Mouse (Mus musculus) heart, postnatal 4 days (tissue): ENCODE data around the gene Ski. TPM values are rescaled to one million over a fixed set of nuclear protein-coding genes. Genes with fewer than 3 reads are reported as not detected.

Experiments
- DNase-seq: peaks from one replicate; pipeline ENCODE4 v3.0.0; 2021
- total RNA-seq, 2 experiments: library from RNA; stranded (reverse); gene quantifications; 2 replicates each; pipeline ENCODE4 v1.2.3; 2021

Ski gene
- total RNA-seq, 2 experiments from 2014 or later, result 93.8 to 98.1 TPM

DNA sequence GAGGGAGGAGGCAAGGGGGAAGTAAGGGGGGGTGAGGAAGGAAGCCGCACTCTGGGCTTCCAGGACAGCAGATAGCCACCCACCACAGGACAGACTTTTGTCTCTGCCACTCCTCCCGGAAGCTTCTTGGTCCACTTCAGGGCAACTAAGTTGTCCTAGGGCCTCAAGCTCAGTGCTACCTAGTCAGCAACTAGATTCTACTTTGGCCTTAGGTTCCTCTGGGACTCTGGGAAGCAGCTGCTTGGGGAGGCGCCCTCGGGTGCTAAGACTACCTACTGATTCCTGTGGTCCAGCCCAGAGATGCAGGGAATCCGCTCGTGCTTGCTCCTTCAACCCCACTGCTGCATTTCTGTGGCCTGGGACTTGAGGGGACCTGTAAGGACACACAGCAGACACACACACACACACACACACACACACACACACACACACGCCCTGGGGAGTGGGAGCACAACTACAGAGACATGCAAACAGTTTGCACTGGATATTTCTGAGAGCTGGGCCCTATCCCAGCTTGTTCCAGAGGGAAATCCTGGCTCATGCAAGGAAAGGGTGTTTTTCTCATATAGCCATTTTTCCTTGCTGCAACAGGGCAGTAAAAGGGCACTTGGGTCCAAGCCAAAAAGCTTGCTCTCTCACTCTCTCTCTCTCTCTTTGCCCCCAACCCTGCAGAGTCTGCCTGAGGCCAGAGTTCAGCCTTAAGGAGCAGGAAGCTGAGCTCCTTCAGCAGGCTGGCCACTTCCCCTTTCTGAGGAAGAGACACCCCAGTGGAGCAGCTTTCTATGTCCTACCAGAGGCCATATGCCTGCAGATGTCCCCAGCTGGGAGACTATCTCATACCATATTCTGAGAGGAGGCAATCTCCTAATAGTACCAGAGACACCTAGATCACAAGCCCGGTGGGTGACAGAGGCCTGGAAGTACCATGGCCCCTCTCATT, 12.2 kb upstream of the Ski start:
- peak; percentile 62 for DNase-seq

GRCm38 (mm10) chr4:155233878-155234277, 11.5 kb upstream of the Ski start:
- DNase-seq, result peak; percentile 90

GRCm38 (mm10) chr4:155228461-155228860, 6.1 kb upstream of the Ski start:
- DNase-seq, result no peak

GRCm38 (mm10) chr4:155227986-155228385, 5.6 kb upstream of the Ski start:
- no peak for DNase-seq

DNA sequence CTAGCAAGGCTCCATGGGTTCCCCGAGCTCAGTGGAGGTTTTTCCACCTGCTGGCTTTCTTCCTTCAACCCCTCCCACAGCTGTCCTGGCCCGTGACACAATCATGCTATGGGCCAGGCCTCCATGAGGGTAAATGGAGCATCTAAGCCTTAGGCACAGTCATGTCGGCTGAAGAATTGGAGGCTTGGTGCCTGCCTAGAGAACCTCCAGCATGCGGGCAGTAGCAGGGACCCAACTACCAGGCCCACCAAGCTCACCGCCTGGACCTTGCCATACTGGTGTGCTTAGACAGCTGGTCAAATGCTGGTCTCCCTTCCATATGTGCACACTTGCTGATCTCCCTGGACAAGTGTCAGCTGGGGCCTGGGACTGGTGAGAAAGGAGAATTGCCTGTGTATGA, 3.5 kb upstream of the Ski start:
- no peak for DNase-seq

- DNase-seq, result no peak
Measured at GRCm38 (mm10) chr4:155223594-155224528, 1.5 kb upstream of the Ski start.

DNA sequence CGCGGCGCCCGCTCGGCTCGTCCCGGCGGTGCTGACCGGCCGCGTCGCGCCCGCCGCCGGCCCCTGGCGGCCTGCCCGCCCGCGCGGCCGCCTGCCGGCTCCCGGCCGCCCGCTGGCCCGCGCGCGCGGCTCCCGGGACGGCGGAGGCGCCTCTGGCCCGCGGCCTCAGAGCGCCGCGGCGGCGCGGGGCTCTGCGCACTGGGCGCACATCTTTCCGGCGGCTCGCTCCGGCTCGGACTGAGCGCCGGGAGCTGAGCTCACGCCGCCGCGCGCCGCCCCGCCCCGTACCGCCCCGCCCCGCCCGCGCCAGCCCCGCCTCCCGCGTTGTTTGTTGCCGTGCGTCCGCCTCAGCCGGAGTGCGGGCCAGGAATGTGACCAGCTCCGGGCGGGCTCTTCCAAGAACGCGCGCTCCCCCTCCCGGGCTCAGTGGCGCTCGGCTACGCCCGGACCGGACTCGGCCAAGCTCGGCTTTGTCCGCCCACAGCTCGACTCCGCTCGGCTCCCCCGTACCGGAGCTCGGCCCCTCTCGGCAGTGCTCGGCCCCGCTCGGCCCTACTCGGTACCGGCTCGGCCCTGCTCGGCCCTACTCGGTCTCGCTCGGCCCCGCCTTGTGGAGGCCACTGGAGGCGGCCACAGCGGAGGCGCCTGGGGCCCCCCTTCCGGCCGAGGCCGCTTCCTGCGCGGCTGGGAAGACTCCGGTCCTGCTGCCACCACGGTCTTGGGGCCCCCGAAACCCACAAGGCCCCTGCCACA, 625 bp upstream of the Ski start:
- peak; percentile 100 for DNase-seq

DNA sequence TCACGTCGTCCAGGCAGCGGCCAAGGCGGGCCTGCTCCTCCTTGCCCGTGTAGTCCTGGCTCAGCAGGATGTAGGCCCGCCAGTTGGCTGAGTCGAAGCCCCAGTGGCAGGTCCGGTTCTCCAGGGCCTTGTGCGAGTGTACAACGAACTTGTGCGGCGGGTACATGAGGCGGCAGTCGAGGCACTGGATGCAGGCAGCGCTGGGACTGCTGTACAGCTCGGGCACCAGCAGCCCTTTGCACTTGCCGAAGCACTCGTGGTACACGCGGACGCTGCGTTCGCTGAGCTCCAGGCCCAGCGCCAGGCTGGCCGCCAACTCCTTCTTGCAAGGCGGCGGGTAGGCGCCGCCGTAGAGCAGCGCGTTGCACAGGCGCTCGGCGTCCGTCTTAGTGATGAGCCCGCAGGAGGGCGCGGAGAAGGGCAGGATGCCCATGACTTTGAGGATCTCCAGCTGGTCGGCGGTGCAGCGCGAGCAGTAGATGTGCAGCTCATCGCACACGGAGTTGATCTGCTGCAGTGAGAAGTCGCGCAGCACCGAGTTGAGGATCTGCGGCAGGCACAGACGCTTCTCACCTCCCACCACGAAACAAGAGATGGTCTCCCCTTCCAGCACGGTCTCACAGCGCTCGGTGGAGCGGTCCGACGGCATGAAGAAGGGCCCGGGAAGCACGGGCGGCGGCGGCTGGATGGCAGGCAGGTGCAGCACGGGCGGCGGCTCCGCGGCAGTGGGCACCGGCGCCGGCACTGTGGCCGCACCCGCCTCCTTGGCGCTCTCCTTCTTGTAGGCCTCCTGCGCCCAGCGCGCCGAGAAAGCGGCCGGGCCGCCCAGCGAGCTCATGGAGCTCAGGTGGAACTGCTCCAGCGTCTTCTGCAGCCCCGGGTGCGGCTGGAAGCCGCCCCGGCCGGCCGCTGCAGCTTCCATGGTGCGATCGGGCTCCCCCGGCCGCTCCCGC, 517 bp downstream of the Ski start:
- peak; percentile 76 for DNase-seq

- DNase-seq, result no peak
Measured at GRCm38 (mm10) chr4:155221106-155221505, 1.3 kb downstream of the Ski start.

- peak; percentile 57 for DNase-seq
Measured at GRCm38 (mm10) chr4:155220213-155221100, 1.9 kb downstream of the Ski start.

DNA sequence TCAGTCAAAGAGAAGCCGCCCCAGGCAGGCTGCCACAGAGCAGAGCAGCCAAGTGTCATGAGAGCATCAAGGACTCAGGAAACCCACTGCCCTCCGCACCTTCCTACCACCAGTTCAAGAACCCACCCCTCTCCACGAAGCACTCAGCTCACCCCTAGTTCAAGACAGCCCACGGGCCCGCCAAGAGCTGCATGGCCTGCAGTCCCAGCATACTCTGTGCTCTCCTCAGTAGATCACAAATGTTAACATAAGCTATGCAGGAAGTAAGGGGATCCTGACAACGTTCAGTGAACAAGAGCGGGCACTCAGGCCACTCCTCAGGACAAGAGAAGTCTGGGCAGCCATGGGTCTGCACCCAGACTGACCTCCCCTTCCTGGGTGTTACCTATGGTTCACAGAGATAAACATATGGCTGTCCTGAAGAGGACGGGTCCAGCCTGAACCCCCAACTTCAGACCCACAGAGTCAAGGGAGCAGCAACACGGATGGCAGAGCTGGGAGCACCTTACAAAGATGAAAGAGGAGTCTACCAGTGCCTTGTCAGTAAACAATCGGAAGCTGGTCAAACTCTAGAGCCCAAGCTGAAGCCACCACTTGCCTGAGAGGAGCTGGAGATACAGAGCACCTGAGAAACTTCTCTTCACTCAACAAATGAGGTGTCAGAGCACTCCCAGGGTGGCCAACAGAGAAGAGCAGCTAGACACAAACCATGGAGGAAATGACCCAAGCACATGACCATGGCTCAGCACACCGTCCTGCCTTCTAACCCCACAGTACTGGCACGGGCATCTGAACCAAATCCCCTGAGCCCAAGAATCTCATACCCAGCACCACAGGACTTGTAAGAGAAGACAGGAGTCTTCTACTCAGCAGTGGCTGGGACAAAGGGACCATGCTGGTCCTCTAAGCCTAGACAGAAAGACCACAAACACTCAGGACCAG, 2.9 kb downstream of the Ski start:
- no peak for DNase-seq

GRCm38 (mm10) chr4:155218104-155218732, 4.2 kb downstream of the Ski start:
- DNase-seq, result no peak

DNA sequence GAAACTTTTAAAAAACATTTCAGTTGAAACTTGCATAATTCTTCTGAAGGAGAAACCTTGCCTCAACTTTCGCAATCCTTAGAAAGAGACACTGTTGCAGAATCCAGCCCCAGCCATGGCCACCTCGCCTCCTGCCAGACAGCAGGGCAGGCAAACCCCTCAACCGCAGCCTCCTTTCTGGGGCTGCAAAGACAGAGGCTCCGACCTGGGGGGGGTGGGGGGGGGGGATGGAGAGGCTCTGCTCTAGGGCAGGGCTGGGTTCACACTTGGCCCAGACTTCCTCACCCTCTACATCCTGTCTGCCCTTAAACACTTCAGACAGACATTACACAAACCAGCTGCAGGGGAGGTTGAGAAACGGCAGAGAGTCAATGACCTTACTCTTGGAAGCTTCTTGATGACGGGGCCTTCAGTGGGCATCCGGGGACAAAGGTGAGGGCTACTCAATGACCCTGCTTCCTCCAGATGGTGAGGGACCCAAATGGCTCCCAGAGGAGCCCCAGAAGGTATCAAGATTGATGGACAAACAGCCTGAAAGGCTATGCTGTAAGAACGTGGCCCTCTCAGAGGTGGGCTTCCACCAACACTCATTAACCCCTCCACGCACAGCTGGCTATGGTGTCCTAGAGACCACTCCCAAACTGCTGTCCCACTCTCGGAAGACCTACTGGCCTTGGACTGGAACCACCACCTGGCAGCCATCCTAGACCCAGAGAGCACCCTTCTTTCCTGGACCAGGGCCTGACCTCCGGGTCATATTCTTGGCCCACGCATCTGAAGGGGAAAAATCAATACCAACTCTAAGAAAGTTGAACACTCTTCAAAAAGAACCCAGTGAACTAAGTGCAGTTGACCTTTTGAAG, 4.9 kb downstream of the Ski start:
- DNase-seq, result no peak

DNA sequence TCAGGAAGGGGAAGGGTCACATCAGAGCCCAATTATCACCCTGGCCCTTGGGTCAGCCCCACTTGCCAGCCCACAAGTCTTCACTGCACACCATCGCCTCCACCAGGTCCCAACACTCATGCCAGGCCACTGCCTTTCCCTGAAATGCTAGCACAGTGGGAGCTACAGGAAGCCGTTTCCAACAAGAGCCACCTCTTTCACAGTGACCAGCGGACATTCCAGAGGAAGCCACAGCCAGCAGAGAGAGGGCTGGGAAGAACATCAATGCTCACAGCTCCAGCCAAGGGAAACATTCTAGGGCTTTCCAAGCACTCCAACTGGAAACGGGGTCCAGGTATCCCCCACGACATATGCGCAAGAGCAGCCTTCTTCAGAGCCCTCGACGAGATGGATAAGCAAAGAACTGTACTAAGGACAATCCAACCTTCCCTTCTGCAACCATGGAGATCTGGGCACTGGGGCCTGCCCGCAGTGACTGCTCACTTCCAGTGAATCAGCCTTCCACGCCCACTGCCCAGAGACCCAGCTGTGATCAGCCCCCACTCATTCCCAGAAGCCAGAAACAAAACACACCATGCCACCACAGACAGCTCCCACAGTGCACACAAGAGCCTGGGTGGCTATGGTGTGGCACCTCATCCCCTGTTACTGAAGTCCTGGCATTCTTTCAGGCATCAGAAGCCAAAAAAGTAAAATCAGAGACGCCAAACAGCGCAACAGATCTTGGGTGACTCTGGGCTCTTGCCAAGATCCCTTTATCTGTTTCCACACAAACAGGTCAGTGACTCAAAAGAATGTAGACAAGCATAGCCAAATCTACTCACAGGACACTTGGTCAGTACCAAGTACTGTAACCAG, 6.4 kb downstream of the Ski start:
- peak; percentile 60 for DNase-seq

DNA sequence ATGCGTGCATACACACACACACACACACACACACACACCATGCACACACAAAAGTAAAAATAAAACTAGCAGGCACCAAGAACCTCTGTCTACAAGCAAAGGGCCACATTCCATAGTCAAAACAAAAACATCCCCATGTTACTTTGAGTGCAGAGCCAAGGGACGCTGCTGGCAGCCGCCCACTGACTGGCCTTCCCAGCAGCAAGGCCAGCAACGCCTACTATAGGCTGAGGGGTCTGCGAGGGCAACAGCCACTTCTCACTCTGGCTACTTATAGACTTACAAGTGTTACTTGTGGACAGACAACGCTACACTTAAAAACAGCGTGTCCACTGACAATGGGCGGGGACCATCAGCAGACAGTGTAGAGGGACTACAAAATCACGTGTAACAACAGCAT, 7.2 kb downstream of the Ski start:
- peak; percentile 62 for DNase-seq

- no peak for DNase-seq
Measured at GRCm38 (mm10) chr4:155214793-155215192, 7.6 kb downstream of the Ski start.
